Mouse (Mus musculus) midbrain, embryonic 16.5 days (tissue): Measurements from ENCODE around the gene Pola1. TPM values are rescaled to one million over a fixed set of nuclear protein-coding genes. Genes with fewer than 3 reads are reported as not detected.
"Not testable (repeated sequence)": the region's sequence is repeated elsewhere in the genome, so short reads cannot be mapped to it uniquely, and the experiment has no call there.

Experiments used
- ATAC-seq: fragments of 200-750 bp; cut with Nextera tagmentation; 2 replicates; pipeline ENCODE4 v1.8.0; 2017; ENCODE audit warnings: moderate TSS enrichment
- H3K27ac ChIP-seq: fragments of 300-500 bp; sonication (generic); 2 replicates; pipeline ENCODE4 v1.5.1; 2014; ENCODE audit warnings: mild to moderate bottlenecking, low read length, mixed read lengths
- H3K27me3 ChIP-seq: fragments of 300-500 bp; sonication (generic); 2 replicates; pipeline ENCODE4 v1.6.1; 2014; ENCODE audit warnings: low read depth, low read length, mixed read lengths; ENCODE audit not compliant: control insufficient read depth, insufficient read depth
- H3K36me3 ChIP-seq: fragments of 300-500 bp; sonication (generic); 2 replicates; pipeline ENCODE4 v1.6.1; 2014; ENCODE audit warnings: mild to moderate bottlenecking, low read length, moderate library complexity, mixed read lengths; ENCODE audit not compliant: control insufficient read depth, insufficient read depth
- H3K4me1 ChIP-seq: fragments of 300-500 bp; sonication (generic); 2 replicates; pipeline ENCODE4 v1.6.1; 2014; ENCODE audit warnings: mild to moderate bottlenecking, low read length, mixed read lengths; ENCODE audit not compliant: control insufficient read depth, insufficient read depth
- H3K4me2 ChIP-seq: fragments of 300-500 bp; sonication (generic); 2 replicates; pipeline ENCODE4 v1.6.1; 2014; ENCODE audit warnings: mild to moderate bottlenecking, low read length, mixed read lengths
- H3K4me3 ChIP-seq: fragments of 300-500 bp; sonication (generic); 2 replicates; pipeline ENCODE4 v1.5.1; 2014; ENCODE audit warnings: low read depth, mild to moderate bottlenecking, low read length, moderate library complexity, mixed read lengths
- H3K9ac ChIP-seq: fragments of 300-500 bp; sonication (generic); 2 replicates; pipeline ENCODE4 v1.6.1; 2014; ENCODE audit warnings: low read depth, low read length, mixed read lengths
- H3K9me3 ChIP-seq: fragments of 300-500 bp; sonication (generic); replicated peaks from 2 replicates; pipeline ENCODE4 v1.6.1; 2014; ENCODE audit warnings: mild to moderate bottlenecking, low read length, mixed read lengths; ENCODE audit not compliant: control insufficient read depth, poor library complexity, severe bottlenecking
- WGBS: fragments of 180-500 bp; shearing (Covaris S2); extraction: QIAGEN DNeasy Blood & Tissue Kit; methylation state at CpG from one replicate; pipeline ENCODE4 v1.1.7; 2014; 5-methylcytosine and 5-hydroxymethylcytosine counted together
- polyA plus RNA-seq: library from polyadenylated mRNA; unstranded; fragments of >200 nt; fragmentation: Nextera tagmentation; extraction: Ambion mirVana; gene quantifications from 2 replicates; pipeline ENCODE4 v1.2.1, GENCODE M21; 2015

The Pola1 gene
- polyA plus RNA-seq, 1 experiment from 2014 or later: 4.5 TPM

GRCm38 (mm10) chrX:93539779-93540178, 92.2 kb downstream of the Pola1 start:
- no peak overlapping the region for H3K9ac ChIP-seq
- H3K9me3 ChIP-seq: no peaks in the 10 kb centered on the region
- H3K36me3 ChIP-seq: no peaks in the 10 kb centered on the region
- H3K27me3 ChIP-seq: no peaks in the 10 kb centered on the region
- no peak overlapping the region for H3K4me2 ChIP-seq
- no peak overlapping the region for H3K27ac ChIP-seq
- WGBS: 73% methylated on average over 2 of the region's 2 CpGs
- no peaks in the 10 kb centered on the region for H3K4me1 ChIP-seq
- no peak overlapping the region for H3K4me3 ChIP-seq
- no peak for ATAC-seq

DNA sequence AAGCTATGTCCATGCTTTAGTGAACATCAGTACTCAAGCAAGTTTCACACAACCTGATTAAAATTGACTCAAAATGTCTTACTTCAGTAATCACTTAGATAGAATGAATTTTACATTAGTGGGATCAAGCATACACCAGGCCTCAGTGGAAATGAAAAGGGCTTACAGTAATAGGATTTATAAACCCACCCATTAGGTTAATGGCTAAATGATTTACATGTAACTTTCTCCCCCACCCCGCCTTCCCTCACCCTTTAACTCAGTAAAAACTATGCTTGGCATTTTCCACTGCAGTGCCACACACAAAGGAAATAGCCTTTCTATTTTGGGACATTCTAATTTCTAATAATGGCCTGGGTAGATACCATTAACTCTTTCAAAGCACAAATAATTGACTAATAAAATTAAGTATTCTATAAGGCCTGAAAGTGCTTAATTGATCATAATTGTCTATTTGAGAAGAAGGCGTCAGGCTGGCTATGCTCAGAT, 129.0 kb downstream of the Pola1 start:
- Histone ChIP-seq H3K4me2 (no peak overlapping the region), H3K36me3 (no peaks in the 10 kb centered on the region), H3K27ac (no peak overlapping the region), H3K27me3 (no peaks in the 10 kb centered on the region), H3K4me1 (no peaks in the 10 kb centered on the region), H3K9me3 (no peaks in the 10 kb centered on the region), H3K9ac (no peak overlapping the region), H3K4me3 (no peak overlapping the region)
- WGBS: 68% methylated on average over 2 of the region's 2 CpGs
- ATAC-seq: no peak

GRCm38 (mm10) chrX:93497597-93497996, 134.4 kb downstream of the Pola1 start:
- Histone ChIP-seq H3K27me3 (no peaks in the 10 kb centered on the region), H3K4me3 (no peak overlapping the region), H3K9ac (no peak overlapping the region), H3K9me3 (no peaks in the 10 kb centered on the region), H3K4me1 (no peaks in the 10 kb centered on the region), H3K27ac (no peak overlapping the region), H3K36me3 (no peaks in the 10 kb centered on the region), H3K4me2 (no peak overlapping the region)
- ATAC-seq: no peak
- WGBS: 72% methylated on average over 6 of the region's 6 CpGs

DNA sequence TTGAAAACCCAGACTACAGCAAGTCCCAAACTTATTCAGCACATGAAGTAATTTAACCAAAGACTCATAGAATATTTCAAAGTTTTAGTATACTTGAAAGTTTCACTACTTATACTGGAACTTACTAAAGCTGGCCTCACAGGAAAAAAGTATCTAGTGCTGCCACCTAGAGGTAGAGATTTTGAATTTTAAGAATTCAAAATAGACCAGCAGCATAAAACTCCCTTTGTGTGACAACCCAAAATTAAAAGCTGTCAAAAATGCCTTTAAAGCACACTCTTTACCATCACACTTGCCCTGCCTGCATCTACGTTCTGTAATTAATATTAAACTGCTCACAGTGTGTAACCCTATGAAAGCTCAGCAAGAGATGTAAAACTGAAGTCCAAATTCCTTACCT, 166.2 kb downstream of the Pola1 start:
- Histone ChIP-seq H3K27ac (no peak overlapping the region), H3K27me3 (no peaks in the 10 kb centered on the region), H3K36me3 (no peaks in the 10 kb centered on the region), H3K4me2 (no peak overlapping the region), H3K9me3 (no peaks in the 10 kb centered on the region), H3K9ac (no peak overlapping the region), H3K4me1 (no peaks in the 10 kb centered on the region), H3K4me3 (no peak overlapping the region)
- ATAC-seq: no peak
- 38% methylated on average over 1 of the region's 1 CpGs for WGBS

DNA sequence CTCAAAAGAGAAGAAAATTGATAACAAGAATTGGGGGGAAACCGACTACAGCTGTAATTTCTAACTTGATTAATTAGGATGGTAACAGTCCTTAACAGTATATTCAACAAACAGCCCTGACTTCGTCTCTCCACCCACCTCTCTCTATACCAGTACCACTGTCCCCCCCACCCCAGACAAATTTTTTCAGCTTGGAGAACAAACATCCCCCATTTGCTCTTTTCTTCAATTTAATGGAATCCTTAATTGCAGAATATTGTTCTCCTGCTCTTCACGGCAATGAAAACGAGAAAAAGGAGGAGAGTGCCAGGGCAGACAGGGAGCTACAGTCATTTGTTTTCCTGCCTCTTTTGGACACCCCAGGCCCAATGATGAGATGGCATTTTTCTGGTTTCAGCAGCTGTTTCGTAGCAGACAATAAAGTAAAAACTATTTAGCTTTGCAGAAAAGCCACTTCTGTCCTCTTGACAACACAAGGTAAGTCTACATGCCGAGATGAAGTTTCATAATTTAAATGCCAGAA, 202.2 kb downstream of the Pola1 start:
- no peak overlapping the region for H3K4me3 ChIP-seq
- H3K36me3 ChIP-seq: no peaks in the 10 kb centered on the region
- no peak overlapping the region for H3K4me2 ChIP-seq
- no peaks in the 10 kb centered on the region for H3K9me3 ChIP-seq
- no peak overlapping the region for H3K9ac ChIP-seq
- ATAC-seq: no peak
- 35% methylated on average over 6 of the region's 6 CpGs for WGBS
- 0 out of 2 replicates have a peak, but pooled peaks cover 2% of the 10 kb centered on the region for H3K4me1 ChIP-seq
- no peaks in the 10 kb centered on the region for H3K27me3 ChIP-seq
- H3K27ac ChIP-seq: no peak overlapping the region

GRCm38 (mm10) chrX:93428956-93429737, 202.8 kb downstream of the Pola1 start:
- no peak overlapping the region for H3K27ac ChIP-seq
- H3K4me2 ChIP-seq: no peak overlapping the region
- ATAC-seq: no peak
- H3K36me3 ChIP-seq: no peaks in the 10 kb centered on the region
- H3K9ac ChIP-seq: no peak overlapping the region
- H3K9me3 ChIP-seq: no peaks in the 10 kb centered on the region
- 0 out of 2 replicates have a peak, but pooled peaks cover 2% of the 10 kb centered on the region for H3K4me1 ChIP-seq
- H3K27me3 ChIP-seq: no peaks in the 10 kb centered on the region
- H3K4me3 ChIP-seq: no peak overlapping the region
- 36% methylated on average over 9 of the region's 9 CpGs for WGBS

DNA sequence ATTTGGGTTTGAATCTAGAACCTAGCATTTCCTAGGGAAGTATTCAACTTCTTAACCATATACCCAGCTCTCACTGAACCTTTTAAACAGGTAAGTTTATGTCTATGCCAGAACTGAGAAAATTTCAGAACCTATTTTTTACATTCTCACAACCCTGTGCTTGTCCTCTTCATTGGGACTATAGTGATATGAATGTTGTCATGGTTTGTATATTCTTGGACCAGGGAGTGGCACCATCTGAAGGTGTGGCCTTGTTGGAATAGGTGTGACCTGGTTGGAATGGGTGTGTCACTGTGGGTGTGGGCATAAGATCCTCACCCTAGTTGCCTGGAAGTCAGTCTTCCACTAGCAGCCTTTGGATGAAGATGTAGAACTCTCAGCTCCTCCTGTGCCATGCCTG, 231.1 kb downstream of the Pola1 start:
- H3K9me3 ChIP-seq, H3K27ac ChIP-seq, H3K9ac ChIP-seq, H3K4me3 ChIP-seq, H3K4me1 ChIP-seq, H3K4me2 ChIP-seq, ATAC-seq, H3K36me3 ChIP-seq, H3K27me3 ChIP-seq: not testable (repeated sequence)

- WGBS: 82% methylated on average over 3 of the region's 3 CpGs
- no peak for ATAC-seq
- Histone ChIP-seq H3K27ac (no peak overlapping the region), H3K4me2 (no peak overlapping the region), H3K9me3 (no peaks in the 10 kb centered on the region), H3K4me1 (no peaks in the 10 kb centered on the region), H3K9ac (no peak overlapping the region), H3K27me3 (no peaks in the 10 kb centered on the region), H3K4me3 (no peak overlapping the region), H3K36me3 (no peaks in the 10 kb centered on the region)
These were observed 234.9 kb downstream of the Pola1 start for GRCm38 (mm10) chrX:93397089-93397488.

- Histone ChIP-seq H3K4me1 (no peaks in the 10 kb centered on the region), H3K4me3 (no peak overlapping the region), H3K27me3 (no peaks in the 10 kb centered on the region), H3K9me3 (no peaks in the 10 kb centered on the region), H3K4me2 (no peak overlapping the region), H3K36me3 (no peaks in the 10 kb centered on the region), H3K27ac (no peak overlapping the region), H3K9ac (no peak overlapping the region)
- no peak for ATAC-seq
- 78% methylated on average over 9 of the region's 9 CpGs for WGBS
These were observed 254.5 kb downstream of the Pola1 start for GRCm38 (mm10) chrX:93377285-93377972.
